Mouse (Mus musculus): ENCODE results near the gene Nostrin.

- no peak for TF ChIP-seq CTCF (IDR thresholded peaks at IDR 0.05; ENCODE audit: extremely low read depth, insufficient read depth, insufficient read length, insufficient replicate concordance)
- no peak for TF ChIP-seq POLR2A (IDR thresholded peaks at IDR 0.05; ENCODE audit: low read depth, low read length)
These were observed 19.7 kb upstream of the Nostrin start for GRCm38 (mm10) chr2:69115921-69116320.
